Mouse (Mus musculus) liver, adult 10 weeks (tissue): ENCODE results near the gene Olfr1229. TPM values are rescaled to one million over a fixed set of nuclear protein-coding genes. Genes with fewer than 3 reads are reported as not detected.

Source experiments
- polyA plus RNA-seq: library from polyadenylated mRNA; stranded (reverse); fragments of 350-450 nt; fragmentation: Illumina TruSeq; extraction: RNeasy Lipid Tissue Mini Kit (QIAGEN cat#74804); gene quantifications from one replicate; pipeline ENCODE4 v1.2.3, GENCODE M21; 2014; ENCODE audit warnings: low read depth, low replicate concordance

The Olfr1229 gene
- not detected for polyA plus RNA-seq

GRCm38 (mm10) chr2:89287914-89288313, at the start of gene Olfr1229:
Gene Olfr1229 (minus strand): TSS chr2:89288014.

GRCm38 (mm10) chr2:89329575-89329974, 41.8 kb upstream of the Olfr1229 start, which contains the start of gene Olfr1232:
Gene Olfr1232 (minus strand): TSS chr2:89329675.

GRCm38 (mm10) chr2:89306974-89307373, 19.2 kb upstream of the Olfr1229 start, which contains the start of gene Olfr1231:
Gene Olfr1231 (minus strand): TSS chr2:89307074.

GRCm38 (mm10) chr2:89297168-89297567, 9.4 kb upstream of the Olfr1229 start, which contains the start of gene Olfr1230:
Gene Olfr1230 (minus strand): TSS chr2:89297268.

GRCm38 (mm10) chr2:89253962-89254361, 33.9 kb downstream of the Olfr1229 start, which contains the start of gene Olfr1228:
Gene Olfr1228 (minus strand): TSS chr2:89254062.

Other genes starting within 250 kb of the Olfr1229 start
- not detected for gene Olfr1218, start 226.8 kb downstream of the Olfr1229 start, polyA plus RNA-seq
- gene Olfr1219, start 204.5 kb downstream of the Olfr1229 start, polyA plus RNA-seq = not detected
- not detected for gene Olfr1220, start 181.2 kb downstream of the Olfr1229 start, polyA plus RNA-seq
- not detected for gene Olfr1221, start 170.7 kb downstream of the Olfr1229 start, polyA plus RNA-seq
- gene Olfr1222, start 155.0 kb downstream of the Olfr1229 start, polyA plus RNA-seq = not detected
- gene Olfr1223, start 136.5 kb downstream of the Olfr1229 start, polyA plus RNA-seq = not detected
- not detected for gene Olfr1224-ps1, start 123.9 kb downstream of the Olfr1229 start, polyA plus RNA-seq
- not detected for gene Olfr1225, start 113.3 kb downstream of the Olfr1229 start, polyA plus RNA-seq
- not detected for gene Olfr1226, start 88.0 kb downstream of the Olfr1229 start, polyA plus RNA-seq
- gene Olfr1228, start 34.0 kb downstream of the Olfr1229 start, polyA plus RNA-seq = not detected
- gene Olfr1230, start 9.3 kb upstream of the Olfr1229 start, polyA plus RNA-seq = not detected
- not detected for gene Olfr1231, start 19.1 kb upstream of the Olfr1229 start, polyA plus RNA-seq
- gene Olfr1232, start 41.7 kb upstream of the Olfr1229 start, polyA plus RNA-seq = not detected
- not detected for gene Olfr1233, start 54.4 kb upstream of the Olfr1229 start, polyA plus RNA-seq
- not detected for gene Olfr1234, start 76.9 kb upstream of the Olfr1229 start, polyA plus RNA-seq
- gene Olfr1238, start 121.7 kb upstream of the Olfr1229 start, polyA plus RNA-seq = not detected
- gene Olfr1239, start 132.4 kb upstream of the Olfr1229 start, polyA plus RNA-seq = not detected
- not detected for gene Olfr1240, start 155.0 kb upstream of the Olfr1229 start, polyA plus RNA-seq
- not detected for gene Olfr1241, start 199.1 kb upstream of the Olfr1229 start, polyA plus RNA-seq
- not detected for gene Olfr1242, start 210.3 kb upstream of the Olfr1229 start, polyA plus RNA-seq
- not detected for gene Olfr1243, start 243.5 kb upstream of the Olfr1229 start, polyA plus RNA-seq